In the genomic region with DNA sequence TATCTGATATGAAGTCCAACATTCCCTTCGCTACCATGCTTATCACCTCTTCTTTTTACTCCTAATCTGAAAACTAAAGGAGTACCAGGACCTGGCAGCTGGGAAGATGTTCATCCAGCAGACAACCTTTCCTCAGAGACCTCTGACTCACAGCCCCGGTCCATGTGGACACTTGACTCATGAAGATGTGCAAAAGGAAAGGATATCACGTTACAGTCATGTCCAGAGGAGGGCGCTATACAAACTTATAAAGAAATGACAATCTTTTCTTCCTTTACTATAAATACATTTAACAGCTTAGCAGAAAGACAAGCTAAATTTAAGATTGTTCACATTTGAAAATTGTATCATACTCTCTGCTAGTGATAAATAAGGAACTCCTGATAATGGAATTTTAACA, we compare ENCODE assay signal across 15 mouse cellular contexts. TPM values are rescaled to one million over a fixed set of nuclear protein-coding genes. Genes with fewer than 3 reads are reported as not detected.
DNase-seq lines count a peak whose midpoint lies in the region; ATAC-seq and TF ChIP-seq lines count a peak whose summit lies in the region.
"Had no signal": no experiment of that assay in that cellular context is flagged by ENCODE, and none has a peak within 500 bp of the region (broad histone marks: within the 10 kb centered on the region; RNA-seq: fewer than 3 reads in every experiment).

No protein-coding gene starts in this region.

- no peak overlapping the region for H3K4me3 ChIP-seq in layer of hippocampus, adult 2 months
- H3K4me3 ChIP-seq: forebrain, embryonic 15.5 days; limb, embryonic 15.5 days; neural tube, embryonic 13.5 days had no signal

- peak; percentile 70 for TF ChIP-seq CTCF in layer of hippocampus, adult 2 months (conservative IDR thresholded peaks at IDR 0.05)

- H3K27ac ChIP-seq in layer of hippocampus, adult 2 months, result no peak overlapping the region
- H3K27ac ChIP-seq: forebrain, embryonic 15.5 days; limb, embryonic 15.5 days; neural tube, embryonic 13.5 days had no signal

- DNase-seq in adrenal gland, postnatal 10 days, result peak; percentile 24
- DNase-seq in adrenal gland, adult 18-20 months (ENCODE audit: low spot score in 2 of 2), result no peak
- no peak for DNase-seq in layer of hippocampus, adult 2 months (ENCODE audit: low spot score in 2 of 2)
- no peak for DNase-seq in layer of hippocampus, adult 9-11 months
- peak; percentile 10 to 14 for DNase-seq in B cell, adult 2 months
- peak; percentile 25 to 50 for DNase-seq in adrenal gland, postnatal 36 days
- DNase-seq in ovary, postnatal 36 days (ENCODE audit: low spot score), result no peak

- no peak for ATAC-seq in inflammation-experienced regulatory T-cells, adult 6 months
- ATAC-seq: forebrain, embryonic 15.5 days; hindbrain, embryonic 16.5 days had no signal

RNA-seq across cellular contexts. Expression of gene Gphb5, which starts 36.4 kb away (rescaled TPM):
- not detected for total RNA-seq in adrenal gland, postnatal 10 days (2021)
- total RNA-seq in adrenal gland, adult 18-20 months (2021), result not detected
- not detected for total RNA-seq in layer of hippocampus, adult 2 months (2021)
- total RNA-seq in adrenal gland, postnatal 36 days (2021), result not detected
- not detected for polyA plus RNA-seq in inflammation-experienced regulatory T-cells, adult 6 months (2017; shearing (Covaris generic))
- total RNA-seq: heart, adult 8-10 months; megakaryocyte-erythroid progenitor cell, adult 5-6 weeks had no signal
- polyA plus RNA-seq: forebrain, embryonic 15.5 days; hindbrain, embryonic 16.5 days; limb, embryonic 15.5 days; neural tube, embryonic 13.5 days; spleen, adult 2 months had no signal

Comparison
In these comparisons a context has a peak if more than half of its experiments do, and no peak if none do; other contexts are left out.
1. DNase-seq: peak in adrenal gland, postnatal 10 days (single experiment), B cell, adult 2 months (2 of 2) and adrenal gland, postnatal 36 days (2 of 2); none in adrenal gland, adult 18-20 months (0 of 2), layer of hippocampus, adult 2 months (0 of 2), layer of hippocampus, adult 9-11 months (single experiment) and ovary, postnatal 36 days (single experiment).